Mouse (Mus musculus): ENCODE measurements around the gene Limch1.
A peak's percentile ranks its signal among the peaks of the same experiment; 100 is the strongest.

Gene Limch1

GRCm38 (mm10) chr5:66836892-66837291, 91.3 kb downstream of the Limch1 start:
- DNase-seq, result no peak

- no peak for DNase-seq
Measured at GRCm38 (mm10) chr5:66841971-66842370, 96.3 kb downstream of the Limch1 start.

- no peak for DNase-seq
Measured at GRCm38 (mm10) chr5:66842776-66843175, 97.1 kb downstream of the Limch1 start.

- DNase-seq, result peak in 1 of 2 experiments; percentile 26
Measured at GRCm38 (mm10) chr5:66848136-66848535, 102.5 kb downstream of the Limch1 start.

GRCm38 (mm10) chr5:66849148-66849547, 103.5 kb downstream of the Limch1 start:
- DNase-seq, result peak in 1 of 2 experiments; percentile 7

- DNase-seq, result no peak
Measured at GRCm38 (mm10) chr5:66850721-66851251, 105.2 kb downstream of the Limch1 start.

GRCm38 (mm10) chr5:66851708-66852107, 106.1 kb downstream of the Limch1 start:
- no peak for DNase-seq

- DNase-seq, result no peak
Measured at GRCm38 (mm10) chr5:66854263-66854662, 108.6 kb downstream of the Limch1 start.

GRCm38 (mm10) chr5:66855358-66856107, 109.9 kb downstream of the Limch1 start:
- peak in 1 of 2 experiments; percentile 49 for DNase-seq

- no peak for DNase-seq
Measured at GRCm38 (mm10) chr5:66859506-66859905, 113.9 kb downstream of the Limch1 start.

GRCm38 (mm10) chr5:66861232-66862035, 115.8 kb downstream of the Limch1 start:
- DNase-seq, result peak in 1 of 2 experiments; percentile 26

- no peak for DNase-seq
Measured at GRCm38 (mm10) chr5:66862151-66862550, 116.5 kb downstream of the Limch1 start.

GRCm38 (mm10) chr5:66865229-66865628, 119.6 kb downstream of the Limch1 start:
- no peak for DNase-seq

GRCm38 (mm10) chr5:66866019-66866418, 120.4 kb downstream of the Limch1 start:
- DNase-seq, result peak; percentile 31 to 41

- no peak for DNase-seq
Measured at GRCm38 (mm10) chr5:66869545-66869944, 123.9 kb downstream of the Limch1 start.

- DNase-seq, result no peak
Measured at GRCm38 (mm10) chr5:66871521-66872050, 126.0 kb downstream of the Limch1 start.

GRCm38 (mm10) chr5:66872053-66872452, 126.4 kb downstream of the Limch1 start:
- DNase-seq, result no peak

GRCm38 (mm10) chr5:66872681-66873080, 127.1 kb downstream of the Limch1 start:
- DNase-seq, result no peak

- peak in 1 of 2 experiments; percentile 22 for DNase-seq
Measured at GRCm38 (mm10) chr5:66876018-66876805, 130.6 kb downstream of the Limch1 start.

GRCm38 (mm10) chr5:66877066-66877465, 131.4 kb downstream of the Limch1 start:
- no peak for DNase-seq

- no peak for DNase-seq
Measured at GRCm38 (mm10) chr5:66881901-66882341, 136.3 kb downstream of the Limch1 start.

GRCm38 (mm10) chr5:66882718-66883117, 137.1 kb downstream of the Limch1 start:
- DNase-seq, result no peak

All from kidney, postnatal 4 days (tissue).